Mouse (Mus musculus) right cerebral cortex, adult 2 months (tissue): ENCODE measurements around the gene Abt1.
A peak's percentile ranks its signal among the peaks of the same experiment; 100 is the strongest.

ENCODE experiments used
- DNase-seq, 2 experiments: peaks; one replicate each; pipeline ENCODE4 v3.0.0; 2021 to 2022; ENCODE audit warnings: low spot score in 2 of 2

Gene Abt1

GRCm38 (mm10) chr13:23423286-23424051, at the start of gene Abt1:
Gene Abt1, minus strand, starts transcription at chr13:23423866.
- peak; percentile 98 for DNase-seq

DNA sequence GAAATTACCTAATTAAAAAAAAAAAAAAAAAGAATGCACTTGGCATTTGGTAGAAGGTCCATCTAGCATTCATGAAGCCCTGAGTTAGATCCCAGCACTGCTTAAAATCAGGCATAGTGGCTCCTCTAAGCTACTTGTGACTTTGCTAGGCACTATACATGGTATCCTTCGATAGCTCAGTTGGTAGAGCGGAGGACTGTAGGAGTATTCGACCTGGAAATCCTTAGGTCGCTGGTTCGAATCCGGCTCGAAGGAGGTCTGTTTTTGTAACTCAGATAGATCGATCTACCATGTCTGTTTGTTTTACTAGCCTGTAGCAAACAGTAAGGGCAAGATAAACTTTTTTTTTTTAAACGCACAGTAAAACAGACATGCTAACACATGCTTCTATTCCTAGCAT, 43.2 kb upstream of the Abt1 start:
- DNase-seq = peak; percentile 81 to 87

- no peak for DNase-seq
Observed at GRCm38 (mm10) chr13:23466306-23466705, 42.6 kb upstream of the Abt1 start.

DNA sequence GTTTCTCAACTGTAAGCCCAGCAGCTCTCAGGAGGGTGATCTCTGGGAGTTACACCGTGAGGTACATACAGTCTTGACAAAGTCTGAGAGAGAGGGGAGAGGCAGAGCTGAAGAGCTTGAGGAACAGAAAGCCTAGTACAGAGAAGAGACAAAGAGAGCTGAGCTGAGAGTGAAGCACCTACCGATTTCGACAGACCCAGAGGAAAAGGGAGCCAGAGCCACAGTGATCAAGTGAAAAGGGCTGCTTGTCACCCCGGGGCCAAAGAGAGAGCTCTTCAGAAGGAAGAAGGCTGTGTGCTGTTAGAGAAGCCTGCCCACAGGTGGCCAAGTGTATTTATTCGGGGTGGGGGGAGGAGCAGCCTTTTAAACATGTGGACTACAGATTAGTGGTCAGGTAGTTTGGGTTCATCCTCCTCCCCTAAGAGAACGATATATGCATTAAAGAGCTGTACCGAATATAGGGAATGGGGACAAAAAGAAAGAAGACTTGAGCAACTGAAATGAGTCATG, 42.0 kb upstream of the Abt1 start, which contains the start of gene Btn1a1:
Gene Btn1a1 (minus strand): TSS at position 302 of the 510 bp plus-strand sequence.
- DNase-seq = no peak

DNA sequence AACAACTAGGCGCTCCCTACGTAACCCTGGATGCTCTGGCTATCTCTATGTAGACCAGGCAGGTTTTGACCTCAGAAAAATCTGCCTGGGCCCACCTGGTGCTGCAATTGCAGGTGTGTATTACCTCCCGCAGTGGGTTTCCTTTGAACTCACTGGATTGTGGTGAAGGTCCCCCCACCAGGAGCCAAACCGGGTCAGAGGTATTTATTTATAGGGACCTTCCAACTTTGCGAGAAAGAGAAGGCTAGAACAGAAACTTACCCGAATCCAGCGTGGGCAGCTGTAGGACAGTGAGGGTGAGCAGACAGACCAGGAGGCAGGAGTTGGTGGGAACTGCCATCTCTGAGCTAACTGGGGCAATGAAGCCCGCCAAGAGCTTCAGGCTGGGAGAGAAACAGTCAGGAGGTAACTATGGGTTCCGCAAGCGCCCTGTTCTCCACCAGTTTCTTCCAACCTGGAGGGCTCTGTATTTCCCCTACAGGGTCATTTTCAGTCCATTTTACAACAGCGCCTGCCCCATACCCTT, 41.2 kb upstream of the Abt1 start:
- peak in 1 of 2 experiments; percentile 17 for DNase-seq

- peak in 1 of 2 experiments; percentile 47 for DNase-seq
Observed at GRCm38 (mm10) chr13:23464224-23464637, 40.6 kb upstream of the Abt1 start.

- DNase-seq = peak; percentile 93 to 97
Observed at GRCm38 (mm10) chr13:23463381-23464223, 39.9 kb upstream of the Abt1 start.

- DNase-seq = no peak
Observed at GRCm38 (mm10) chr13:23462669-23463068, 39.0 kb upstream of the Abt1 start.

GRCm38 (mm10) chr13:23462063-23462462, 38.4 kb upstream of the Abt1 start:
- no peak for DNase-seq

DNA sequence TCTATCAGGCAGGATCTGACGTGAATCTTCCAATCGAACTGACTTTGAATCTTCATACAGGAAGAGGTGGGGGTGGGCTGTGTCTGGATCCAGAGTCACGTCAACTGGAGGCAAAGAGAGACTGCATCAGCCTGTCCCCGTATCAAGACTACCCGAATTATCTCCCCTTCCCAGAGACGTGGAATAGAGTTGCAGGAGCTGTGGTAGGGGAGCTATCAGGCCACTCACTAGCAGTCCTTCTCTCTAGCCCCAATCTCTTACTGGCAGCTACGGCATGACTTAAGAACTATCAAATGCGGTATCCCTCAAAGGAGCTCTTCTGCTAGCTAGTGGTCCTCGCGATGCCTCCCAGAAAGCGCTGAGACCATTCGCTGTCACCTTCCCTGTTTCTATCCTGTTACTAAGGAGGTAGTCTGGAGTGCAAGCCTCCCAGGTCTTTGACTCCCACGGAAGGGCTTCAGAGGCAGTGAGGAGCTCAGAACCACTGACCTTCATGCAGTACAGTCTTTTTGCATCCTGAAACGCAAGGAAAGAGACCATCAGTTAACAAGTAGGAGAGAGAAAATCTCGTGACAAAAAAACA, 35.7 kb upstream of the Abt1 start:
- DNase-seq = no peak

DNA sequence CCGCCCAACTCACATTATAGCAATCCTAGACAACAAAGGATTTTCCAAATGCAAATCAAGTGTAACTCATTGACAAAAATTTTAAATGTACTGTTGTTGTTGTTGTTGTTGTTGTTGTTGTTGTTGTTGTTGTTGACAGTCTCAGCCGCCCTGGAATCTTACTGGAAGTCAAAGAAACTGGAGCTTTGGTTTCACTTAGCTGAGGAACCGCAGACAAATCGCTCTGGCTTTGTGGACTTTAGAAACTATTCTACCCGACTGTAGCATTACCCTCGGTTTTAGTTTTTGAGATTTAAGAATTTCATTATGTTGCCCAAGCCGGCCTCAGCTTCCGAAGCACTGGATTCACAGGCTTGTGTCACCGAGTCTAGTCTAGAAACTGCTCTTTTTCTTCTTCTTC, 30.3 kb upstream of the Abt1 start:
- no peak for DNase-seq

DNA sequence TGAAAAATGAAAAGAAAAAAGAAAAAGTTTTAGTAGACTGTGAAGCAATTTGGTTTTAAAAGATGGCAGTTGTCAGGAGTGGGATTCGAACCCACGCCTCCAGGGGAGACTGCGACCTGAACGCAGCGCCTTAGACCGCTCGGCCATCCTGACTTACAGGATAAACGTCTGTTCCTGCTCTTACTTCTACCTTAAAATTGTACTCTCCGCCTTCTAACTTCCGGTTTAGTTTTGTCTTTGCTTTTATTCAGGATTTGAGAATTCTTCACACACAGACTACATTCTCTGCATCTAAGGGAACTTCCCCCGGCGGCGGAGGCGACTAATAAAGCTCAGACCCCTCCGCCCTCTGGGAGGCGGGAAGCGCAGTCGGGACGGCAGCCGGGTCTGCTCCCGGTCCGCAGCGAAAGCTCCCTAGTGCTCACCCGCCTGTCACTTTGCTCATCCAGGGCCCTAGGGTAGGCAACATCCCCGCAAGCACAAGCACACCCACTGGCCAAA, 29.7 kb upstream of the Abt1 start:
- peak; percentile 85 to 90 for DNase-seq

DNA sequence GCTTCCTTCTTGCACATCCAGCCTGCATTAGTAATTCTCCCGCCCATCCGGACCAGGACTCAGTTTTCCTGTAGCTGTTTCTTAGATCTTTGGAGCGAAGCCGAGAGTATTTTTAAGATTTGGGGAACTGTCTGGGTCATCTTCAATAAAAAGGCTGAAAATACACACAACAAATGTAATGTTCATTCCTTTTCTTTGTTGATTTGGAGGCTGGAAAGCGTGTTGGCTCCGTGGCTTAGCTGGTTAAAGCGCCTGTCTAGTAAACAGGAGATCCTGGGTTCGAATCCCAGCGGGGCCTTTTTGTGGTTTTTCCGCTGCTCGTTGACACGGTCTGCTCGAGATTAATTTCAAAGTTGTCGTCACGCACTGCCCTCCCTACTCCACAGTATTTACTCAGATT, 26.7 kb upstream of the Abt1 start:
- DNase-seq = peak; percentile 96 to 99

DNA sequence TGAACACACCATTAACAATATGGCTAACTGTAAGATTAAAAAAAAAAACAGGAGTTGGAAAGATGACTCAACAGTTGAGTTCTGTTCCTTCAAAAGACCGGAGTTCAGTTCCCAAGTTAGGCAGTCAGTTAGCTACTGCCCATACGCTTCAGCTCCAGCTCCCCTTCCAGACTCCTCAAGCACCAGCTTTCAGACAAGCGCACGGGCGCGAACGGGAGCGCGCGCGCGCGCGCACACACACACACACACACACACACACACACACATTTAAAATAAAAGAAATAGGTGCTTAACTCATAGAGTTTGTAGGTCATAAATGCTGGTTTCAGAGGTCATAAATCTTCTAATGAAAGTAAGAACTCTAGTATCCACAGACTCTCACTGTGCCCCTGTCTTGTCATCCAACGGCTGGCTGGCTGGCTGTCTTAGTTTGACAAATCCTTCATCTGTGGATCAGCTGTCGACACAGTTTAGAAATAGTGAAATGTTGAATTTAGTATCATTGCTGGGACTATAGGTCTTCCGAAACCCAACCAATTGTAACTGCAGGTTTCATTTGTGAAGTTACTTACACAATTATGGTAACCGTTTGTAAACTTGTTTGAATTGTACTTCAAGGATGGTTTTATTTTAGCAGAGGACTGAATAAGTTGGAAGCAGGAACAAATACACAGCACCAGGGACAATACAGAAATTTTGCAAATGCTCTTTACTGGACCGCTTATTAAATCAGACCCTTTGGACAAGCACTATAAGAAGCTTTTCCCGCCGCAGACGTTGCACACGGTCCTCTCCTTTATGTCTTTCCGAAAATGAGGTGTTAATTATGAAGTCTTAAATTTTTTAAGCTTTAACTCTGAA, 25.8 kb upstream of the Abt1 start:
- DNase-seq = peak in 1 of 2 experiments; percentile 74

GRCm38 (mm10) chr13:23448758-23449157, 25.1 kb upstream of the Abt1 start:
- DNase-seq = no peak

GRCm38 (mm10) chr13:23446498-23446952, 22.9 kb upstream of the Abt1 start:
- DNase-seq = peak; percentile 95 to 96

GRCm38 (mm10) chr13:23445561-23446320, 22.1 kb upstream of the Abt1 start:
- DNase-seq = peak; percentile 96 to 97

DNA sequence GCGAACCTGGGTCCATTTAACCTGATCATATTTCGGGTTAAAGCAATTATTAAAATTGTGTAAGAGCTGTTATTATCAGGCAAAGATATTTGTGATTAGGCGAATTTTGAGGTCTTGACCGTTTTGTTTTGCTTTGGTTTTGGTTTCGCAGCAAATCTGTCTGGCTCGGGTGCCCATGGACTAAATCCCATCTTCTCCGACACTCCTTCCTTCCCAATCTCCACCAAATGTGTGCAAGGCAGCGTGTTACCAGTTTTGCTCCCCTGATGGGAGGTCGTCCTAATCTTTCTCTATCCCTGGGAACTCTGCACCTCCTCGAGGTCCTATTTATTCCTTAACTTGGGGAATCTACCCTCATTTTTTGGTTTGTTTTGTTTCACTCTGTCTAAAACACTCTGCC, 21.5 kb upstream of the Abt1 start:
- no peak for DNase-seq

DNA sequence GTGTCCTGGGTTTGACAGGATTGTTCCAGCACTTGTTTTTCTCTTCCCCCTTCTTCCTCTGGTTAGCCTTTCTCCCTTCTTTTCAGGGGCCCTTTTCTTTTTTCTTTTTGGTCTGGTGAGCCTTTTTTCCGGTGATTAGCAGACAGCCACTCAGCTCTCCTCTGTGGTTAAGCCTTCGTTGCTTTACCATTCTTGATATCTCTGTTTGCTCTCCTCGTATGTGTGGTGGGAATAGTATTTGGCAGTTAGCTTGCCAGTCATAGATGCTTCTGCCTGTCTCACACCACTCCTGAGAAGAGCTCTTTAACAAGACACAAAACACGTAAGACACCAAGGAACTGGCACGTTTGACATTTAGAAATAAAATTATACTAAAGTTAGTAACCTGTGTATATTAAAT, 20.8 kb upstream of the Abt1 start:
- no peak for DNase-seq

GRCm38 (mm10) chr13:23439901-23440300, 16.2 kb upstream of the Abt1 start:
- no peak for DNase-seq
